Mouse (Mus musculus): ENCODE data around the gene Sfmbt2.

- no peak for TF ChIP-seq CTCF (IDR thresholded peaks at IDR 0.05)
- TF ChIP-seq EP300 (IDR thresholded peaks at IDR 0.05): no peak
Observed at GRCm38 (mm10) chr2:10351125-10351524, 19.2 kb upstream of the Sfmbt2 start.
